Mouse (Mus musculus): Measurements from ENCODE around the gene Gm26992. TPM values are rescaled to one million over a fixed set of nuclear protein-coding genes. Genes with fewer than 3 reads are reported as not detected.

Gm26992 gene
- polyA plus RNA-seq, 1 experiment from 2014 or later, result not detected

DNA sequence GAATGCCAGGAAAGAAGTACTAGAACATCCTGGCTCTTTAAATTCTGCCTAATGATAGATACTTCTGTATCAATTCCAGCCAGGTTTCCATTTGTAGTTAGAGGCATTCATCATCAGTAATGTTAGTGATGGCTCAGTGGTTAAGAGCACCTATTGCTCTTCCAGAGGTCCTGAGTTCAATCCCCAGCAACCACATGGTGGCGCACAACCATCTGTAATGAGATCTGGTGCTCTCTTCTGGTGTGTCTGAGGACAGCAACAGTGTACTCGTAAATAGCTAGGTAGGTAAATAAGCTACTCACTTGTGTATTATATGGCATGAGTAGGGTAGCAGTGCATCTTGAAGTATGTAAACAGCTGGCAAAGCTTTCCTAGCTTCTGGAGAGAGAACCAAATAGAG lies 47.2 kb downstream of the Gm26992 start:
- no peak for ATAC-seq (ENCODE audit: insufficient number of reproducible peaks, insufficient read depth, low FRiP score, low read depth)
- no peaks in the 10 kb centered on the region for H3K9me3 ChIP-seq (ENCODE audit: control insufficient read depth, low read depth, low read length)
- H3K9ac ChIP-seq (replicated peaks; ENCODE audit: low read depth, low read length), result no peak overlapping the region
- no peaks in the 10 kb centered on the region for H3K36me3 ChIP-seq (ENCODE audit: control insufficient read depth, insufficient read depth, low read length)
- H3K27ac ChIP-seq (ENCODE audit: low read length), result no peak overlapping the region
- no peaks in the 10 kb centered on the region for H3K27me3 ChIP-seq (ENCODE audit: control insufficient read depth, insufficient read depth, low read length)
- no peak overlapping the region for H3K4me2 ChIP-seq (replicated peaks; ENCODE audit: low read depth, low read length)
- WGBS, result 83% methylated on average over 2 of the region's 2 CpGs
- no peak overlapping the region for H3K4me3 ChIP-seq (ENCODE audit: low read depth, low read length)
- H3K4me1 ChIP-seq (ENCODE audit: control insufficient read depth, insufficient read depth, low read length), result no peaks in the 10 kb centered on the region

DNA sequence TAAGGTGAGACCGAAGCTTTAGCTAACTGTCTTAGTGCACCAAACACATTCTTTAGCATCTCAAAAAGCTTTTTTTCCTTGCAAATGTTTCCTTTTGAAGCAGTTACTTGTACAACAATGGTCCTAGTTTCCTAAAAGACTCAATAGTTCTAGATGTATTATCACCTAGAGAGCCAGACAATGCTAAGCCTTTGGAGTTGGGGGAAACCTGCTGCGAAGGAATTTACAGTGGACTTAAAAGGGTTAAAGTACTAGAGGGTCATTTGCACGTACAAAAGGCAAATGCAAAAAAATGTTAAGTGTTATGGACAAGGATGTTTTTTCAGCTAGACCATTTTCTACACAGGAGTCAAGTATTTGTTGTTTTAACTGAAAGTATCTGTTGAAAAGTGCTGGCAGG lies 50.5 kb downstream of the Gm26992 start:
- 78% methylated on average over 3 of the region's 3 CpGs for WGBS
- Histone ChIP-seq H3K36me3 (ENCODE audit: control insufficient read depth, insufficient read depth, low read length) (no peaks in the 10 kb centered on the region), H3K4me2 (replicated peaks; ENCODE audit: low read depth, low read length) (no peak overlapping the region), H3K4me3 (ENCODE audit: low read depth, low read length) (no peak overlapping the region), H3K4me1 (ENCODE audit: control insufficient read depth, insufficient read depth, low read length) (no peaks in the 10 kb centered on the region), H3K27me3 (ENCODE audit: control insufficient read depth, insufficient read depth, low read length) (no peaks in the 10 kb centered on the region), H3K9me3 (ENCODE audit: control insufficient read depth, low read depth, low read length) (no peaks in the 10 kb centered on the region), H3K27ac (ENCODE audit: low read length) (no peak overlapping the region), H3K9ac (replicated peaks; ENCODE audit: low read depth, low read length) (no peak overlapping the region)
- no peak for ATAC-seq (ENCODE audit: insufficient number of reproducible peaks, insufficient read depth, low FRiP score, low read depth)

DNA sequence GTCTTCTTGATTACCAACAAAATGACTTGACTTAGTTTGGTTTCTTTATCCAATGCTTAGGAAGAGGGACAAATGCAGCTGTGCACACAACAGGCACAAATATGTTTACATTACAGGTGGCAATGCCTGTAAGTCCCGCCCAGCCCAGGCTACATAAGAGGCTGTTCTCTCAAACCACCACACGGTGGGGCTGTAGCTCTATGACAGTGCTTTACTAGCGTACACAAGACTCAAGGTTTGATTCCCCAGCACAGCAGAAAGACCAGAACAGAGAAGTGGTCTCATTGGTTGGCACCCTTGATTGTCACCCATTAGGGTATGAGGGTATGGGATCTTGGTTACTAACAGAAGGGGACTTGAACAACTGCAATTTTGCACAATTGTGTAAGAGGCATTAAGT lies 55.7 kb downstream of the Gm26992 start:
- Histone ChIP-seq H3K27ac (ENCODE audit: low read length) (no peak overlapping the region), H3K4me1 (ENCODE audit: control insufficient read depth, insufficient read depth, low read length) (no peaks in the 10 kb centered on the region)
- peak; percentile 69 for ATAC-seq (ENCODE audit: insufficient number of reproducible peaks, insufficient read depth, low FRiP score, low read depth)

DNA sequence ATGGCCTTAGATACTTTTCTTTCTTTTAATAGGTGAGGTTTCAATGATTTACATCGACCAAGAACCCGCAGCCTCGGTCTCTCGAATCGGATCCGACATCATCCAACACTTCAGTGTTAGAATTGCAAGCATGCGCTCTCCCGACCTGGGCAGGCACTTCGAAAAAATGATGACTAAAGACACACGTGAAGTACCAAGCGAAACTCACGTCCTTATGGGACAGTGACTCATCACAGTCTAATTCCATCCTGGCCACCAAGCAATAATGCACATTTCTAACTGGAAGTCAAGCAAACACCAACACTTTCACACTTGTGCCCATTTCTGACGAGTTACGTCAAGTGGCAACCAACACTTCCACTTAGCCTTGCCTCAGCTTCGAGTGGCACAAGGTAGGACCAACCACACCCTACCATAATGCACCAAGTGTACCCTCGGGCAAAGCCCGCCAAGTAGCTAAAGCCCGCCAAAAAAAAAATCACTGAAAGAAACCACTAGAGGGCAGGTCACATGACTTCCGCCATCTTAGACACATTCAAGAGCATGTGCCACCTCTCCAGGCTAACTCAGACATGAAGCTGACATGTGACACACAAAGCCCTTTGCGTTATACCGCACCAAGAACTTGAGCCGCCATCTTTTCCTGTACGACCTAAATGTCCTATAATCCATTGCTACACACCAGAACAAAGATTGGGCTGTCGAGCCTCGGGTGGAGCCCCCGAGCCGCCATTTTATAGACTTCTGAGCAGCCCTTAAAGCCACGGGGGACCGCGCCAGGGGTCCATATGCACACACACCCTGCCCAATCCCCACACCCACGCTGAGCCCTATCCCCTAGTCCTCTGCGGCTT lies 59.7 kb downstream of the Gm26992 start:
- Histone ChIP-seq H3K9ac (replicated peaks; ENCODE audit: low read depth, low read length) (peak overlapping the region; percentile 28; the same call in 1 of the 2 replicates), H3K4me2 (replicated peaks; ENCODE audit: low read depth, low read length) (peak overlapping the region; percentile 21; the same call in 1 of the 2 replicates)

More for the DNA sequence above, 55.7 kb downstream of the Gm26992 start:
- H3K9me3 ChIP-seq (ENCODE audit: control insufficient read depth, low read depth, low read length), result no peaks in the 10 kb centered on the region
- H3K4me2 ChIP-seq (replicated peaks; ENCODE audit: low read depth, low read length), result no peak overlapping the region
- 13% methylated on average over 3 of the region's 3 CpGs for WGBS
- no peaks in the 10 kb centered on the region for H3K36me3 ChIP-seq (ENCODE audit: control insufficient read depth, insufficient read depth, low read length)
- H3K4me3 ChIP-seq (ENCODE audit: low read depth, low read length), result no peak overlapping the region
- H3K27me3 ChIP-seq (ENCODE audit: control insufficient read depth, insufficient read depth, low read length), result no peaks in the 10 kb centered on the region
- no peak overlapping the region for H3K9ac ChIP-seq (replicated peaks; ENCODE audit: low read depth, low read length)

DNA sequence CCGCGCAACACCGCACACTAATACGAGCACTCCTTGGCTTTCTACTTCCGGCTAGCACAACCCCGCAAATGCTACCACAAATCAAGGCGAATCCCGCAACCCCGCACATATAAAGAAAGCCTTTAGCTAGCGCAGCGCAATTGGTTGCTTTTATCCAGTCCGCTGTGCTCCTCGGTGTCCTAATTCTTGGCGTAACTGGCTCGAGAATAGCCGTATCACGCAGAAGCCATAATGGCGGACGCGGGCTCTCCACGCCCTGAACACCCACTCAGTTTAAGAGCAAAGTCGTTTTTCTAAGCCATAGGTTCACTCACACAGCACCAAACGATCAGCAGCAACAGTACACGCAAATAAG lies 60.3 kb downstream of the Gm26992 start:
- Histone ChIP-seq H3K4me2 (replicated peaks; ENCODE audit: low read depth, low read length) (no peak overlapping the region), H3K27me3 (ENCODE audit: control insufficient read depth, insufficient read depth, low read length) (no peaks in the 10 kb centered on the region), H3K4me3 (ENCODE audit: low read depth, low read length) (peak overlapping the region; percentile 33), H3K4me1 (ENCODE audit: control insufficient read depth, insufficient read depth, low read length) (no peaks in the 10 kb centered on the region), H3K36me3 (ENCODE audit: control insufficient read depth, insufficient read depth, low read length) (no peaks in the 10 kb centered on the region), H3K27ac (ENCODE audit: low read length) (peak overlapping the region; percentile 71), H3K9me3 (ENCODE audit: control insufficient read depth, low read depth, low read length) (no peaks in the 10 kb centered on the region), H3K9ac (replicated peaks; ENCODE audit: low read depth, low read length) (peak overlapping the region; percentile 28; the same call in 1 of the 2 replicates)
- no peak for ATAC-seq (ENCODE audit: insufficient number of reproducible peaks, insufficient read depth, low FRiP score, low read depth)
- WGBS, result 53% methylated on average over 24 of the region's 24 CpGs

More for the DNA sequence above, 59.7 kb downstream of the Gm26992 start:
- H3K4me1 ChIP-seq (ENCODE audit: control insufficient read depth, insufficient read depth, low read length), result no peaks in the 10 kb centered on the region
- peak; percentile 49; the same call in 1 of the 2 replicates for ATAC-seq (ENCODE audit: insufficient number of reproducible peaks, insufficient read depth, low FRiP score, low read depth)
- peak overlapping the region; percentile 33 for H3K4me3 ChIP-seq (ENCODE audit: low read depth, low read length)
- H3K27me3 ChIP-seq (ENCODE audit: control insufficient read depth, insufficient read depth, low read length), result no peaks in the 10 kb centered on the region
- H3K36me3 ChIP-seq (ENCODE audit: control insufficient read depth, insufficient read depth, low read length), result no peaks in the 10 kb centered on the region
- no peaks in the 10 kb centered on the region for H3K9me3 ChIP-seq (ENCODE audit: control insufficient read depth, low read depth, low read length)
- WGBS, result 61% methylated on average over 32 of the region's 32 CpGs
- H3K27ac ChIP-seq (ENCODE audit: low read length), result peak overlapping the region; percentile 71

DNA sequence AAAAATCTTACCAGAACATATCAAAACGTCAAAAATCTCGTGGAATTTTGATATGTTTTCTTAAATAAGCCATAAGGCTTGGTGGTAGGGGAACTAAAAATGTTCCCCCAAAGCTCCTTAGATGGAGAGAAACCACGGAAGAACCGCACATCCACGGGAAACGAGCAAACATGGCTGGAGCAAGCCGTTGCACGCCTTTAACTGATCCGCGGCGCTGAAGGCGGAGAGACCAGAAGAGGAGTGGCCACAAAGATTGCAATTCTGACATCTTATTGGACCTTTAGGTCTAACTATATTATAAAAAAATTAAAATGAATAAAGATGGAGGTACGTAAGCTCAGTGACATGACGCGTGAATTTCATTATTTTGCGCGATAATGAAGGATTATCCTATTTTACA lies 61.2 kb downstream of the Gm26992 start:
- Histone ChIP-seq H3K4me1 (ENCODE audit: control insufficient read depth, insufficient read depth, low read length) (no peaks in the 10 kb centered on the region), H3K27ac (ENCODE audit: low read length) (no peak overlapping the region), H3K9ac (replicated peaks; ENCODE audit: low read depth, low read length) (no peak overlapping the region), H3K4me2 (replicated peaks; ENCODE audit: low read depth, low read length) (peak overlapping the region; percentile 31), H3K9me3 (ENCODE audit: control insufficient read depth, low read depth, low read length) (no peaks in the 10 kb centered on the region), H3K4me3 (ENCODE audit: low read depth, low read length) (peak overlapping the region; percentile 33), H3K27me3 (ENCODE audit: control insufficient read depth, insufficient read depth, low read length) (no peaks in the 10 kb centered on the region), H3K36me3 (ENCODE audit: control insufficient read depth, insufficient read depth, low read length) (no peaks in the 10 kb centered on the region)
- ATAC-seq (ENCODE audit: insufficient number of reproducible peaks, insufficient read depth, low FRiP score, low read depth), result no peak
- 73% methylated on average over 17 of the region's 17 CpGs for whole genome bisulfite sequencing

DNA sequence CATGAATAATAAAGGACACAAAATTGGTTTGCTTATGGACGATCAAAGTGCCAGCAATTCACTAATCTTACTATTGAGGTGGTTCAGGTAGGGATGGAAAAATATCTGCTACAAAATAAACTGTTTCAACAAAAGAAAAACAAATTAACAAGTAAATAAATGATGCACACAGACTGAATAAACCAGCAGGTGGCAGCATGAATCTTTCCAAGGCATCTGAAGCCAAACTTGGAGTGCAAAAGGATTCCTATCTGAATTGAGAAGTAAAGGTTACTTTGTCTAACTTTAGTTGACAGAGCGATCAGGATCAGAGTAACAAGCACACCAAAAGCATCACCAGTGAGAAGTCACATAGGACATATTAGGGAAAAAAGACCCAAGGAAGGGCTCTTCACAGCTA lies 62.2 kb downstream of the Gm26992 start:
- no peaks in the 10 kb centered on the region for H3K27me3 ChIP-seq (ENCODE audit: control insufficient read depth, insufficient read depth, low read length)
- H3K9me3 ChIP-seq (ENCODE audit: control insufficient read depth, low read depth, low read length), result no peaks in the 10 kb centered on the region
- H3K9ac ChIP-seq (replicated peaks; ENCODE audit: low read depth, low read length), result no peak overlapping the region
- no peak overlapping the region; the same call in 1 of the 2 replicates for H3K4me2 ChIP-seq (replicated peaks; ENCODE audit: low read depth, low read length)
- ATAC-seq (ENCODE audit: insufficient number of reproducible peaks, insufficient read depth, low FRiP score, low read depth), result no peak
- H3K4me1 ChIP-seq (ENCODE audit: control insufficient read depth, insufficient read depth, low read length), result no peaks in the 10 kb centered on the region
- 44% methylated on average over 2 of the region's 2 CpGs for WGBS
- H3K36me3 ChIP-seq (ENCODE audit: control insufficient read depth, insufficient read depth, low read length), result no peaks in the 10 kb centered on the region
- H3K27ac ChIP-seq (ENCODE audit: low read length), result no peak overlapping the region
- no peak overlapping the region for H3K4me3 ChIP-seq (ENCODE audit: low read depth, low read length)

DNA sequence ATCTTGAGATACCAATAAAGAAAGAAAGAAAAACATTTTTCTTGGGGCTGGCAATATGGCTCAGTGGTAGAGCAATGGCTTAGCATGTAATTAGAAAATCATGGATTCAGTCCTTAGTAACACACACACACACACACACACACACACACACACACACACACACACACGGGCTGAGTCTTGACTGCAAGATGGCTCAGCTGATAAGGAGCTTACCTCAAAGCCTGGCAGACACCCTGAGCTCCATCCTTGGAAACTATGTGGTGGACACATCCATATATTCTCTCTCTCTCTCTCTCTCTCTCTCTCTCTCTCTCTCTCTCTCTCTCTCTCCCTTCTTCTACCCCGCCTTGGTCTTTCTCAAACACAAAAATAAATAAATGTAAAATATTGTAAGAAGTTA lies 69.0 kb downstream of the Gm26992 start:
- H3K9ac ChIP-seq (replicated peaks; ENCODE audit: low read depth, low read length), result no peak overlapping the region
- no peak overlapping the region for H3K27ac ChIP-seq (ENCODE audit: low read length)
- H3K4me2 ChIP-seq (replicated peaks; ENCODE audit: low read depth, low read length), result no peak overlapping the region
- H3K27me3 ChIP-seq (ENCODE audit: control insufficient read depth, insufficient read depth, low read length), result no peaks in the 10 kb centered on the region
- no peaks in the 10 kb centered on the region for H3K36me3 ChIP-seq (ENCODE audit: control insufficient read depth, insufficient read depth, low read length)
- WGBS, result 68% methylated on average over 2 of the region's 2 CpGs
- 0 out of 2 replicates have a peak, but pooled peaks cover 8% of the 10 kb centered on the region for H3K4me1 ChIP-seq (ENCODE audit: control insufficient read depth, insufficient read depth, low read length)
- no peak overlapping the region for H3K4me3 ChIP-seq (ENCODE audit: low read depth, low read length)
- ATAC-seq (ENCODE audit: insufficient number of reproducible peaks, insufficient read depth, low FRiP score, low read depth), result no peak
- no peaks in the 10 kb centered on the region for H3K9me3 ChIP-seq (ENCODE audit: control insufficient read depth, low read depth, low read length)
